Mouse (Mus musculus) inflammation-experienced regulatory T-cells, adult 6 months (primary cell): ENCODE results near the gene Tdrd12. TPM values are rescaled to one million over a fixed set of nuclear protein-coding genes. Genes with fewer than 3 reads are reported as not detected.
"Not testable (repeated sequence)": the region's sequence is repeated elsewhere in the genome, so short reads cannot be mapped to it uniquely, and the experiment has no call there.

Source experiments
- ATAC-seq: one replicate; pipeline ENCODE4 v1.8.0; 2017
- polyA plus RNA-seq, 3 experiments: library from polyadenylated mRNA; unstranded; fragments of 100-300 nt; shearing (Covaris generic); gene quantifications; one replicate each; pipeline ENCODE4 v1.2.1; 2017

The Tdrd12 gene
- not detected for polyA plus RNA-seq

GRCm38 (mm10) chr7:35537562-35537961 lies at the start of gene Tdrd12:
TSS of gene Tdrd12 (minus strand) at chr7:35537745.
- no peak for ATAC-seq

- ATAC-seq = no peak
Observed at GRCm38 (mm10) chr7:35586906-35587445, 49.4 kb upstream of the Tdrd12 start.

- ATAC-seq = peak; percentile 96
Observed at GRCm38 (mm10) chr7:35586055-35586905, 48.7 kb upstream of the Tdrd12 start, which contains the start of gene Ankrd27. TSS of gene Ankrd27 (plus strand) at chr7:35586244.

GRCm38 (mm10) chr7:35585191-35586054 lies 47.9 kb upstream of the Tdrd12 start, which contains the start of gene Rgs9bp:
TSS of gene Rgs9bp (minus strand) at chr7:35585582.
- ATAC-seq = peak; percentile 43

- ATAC-seq = no peak
Observed at GRCm38 (mm10) chr7:35584786-35585190, 47.2 kb upstream of the Tdrd12 start.

- no peak for ATAC-seq
Observed at GRCm38 (mm10) chr7:35584068-35584785, 46.7 kb upstream of the Tdrd12 start.

- no peak for ATAC-seq
Observed at GRCm38 (mm10) chr7:35583476-35584025, 46.0 kb upstream of the Tdrd12 start.

GRCm38 (mm10) chr7:35582719-35583118 lies 45.2 kb upstream of the Tdrd12 start:
- ATAC-seq = no peak

GRCm38 (mm10) chr7:35579849-35580248 lies 42.3 kb upstream of the Tdrd12 start:
- ATAC-seq = peak; percentile 73

- not testable (repeated sequence) for ATAC-seq
Observed at GRCm38 (mm10) chr7:35570883-35571282, 33.3 kb upstream of the Tdrd12 start.

- not testable (repeated sequence) for ATAC-seq
Observed at GRCm38 (mm10) chr7:35569724-35570123, 32.2 kb upstream of the Tdrd12 start.

- not testable (repeated sequence) for ATAC-seq
Observed at GRCm38 (mm10) chr7:35565965-35566364, 28.4 kb upstream of the Tdrd12 start.

- not testable (repeated sequence) for ATAC-seq
Observed at GRCm38 (mm10) chr7:35564872-35565271, 27.3 kb upstream of the Tdrd12 start.

- no peak for ATAC-seq
Observed at GRCm38 (mm10) chr7:35564067-35564865, 26.7 kb upstream of the Tdrd12 start.

GRCm38 (mm10) chr7:35563071-35563470 lies 25.5 kb upstream of the Tdrd12 start:
- ATAC-seq = no peak

- ATAC-seq = no peak
Observed at GRCm38 (mm10) chr7:35559838-35560237, 22.3 kb upstream of the Tdrd12 start.

GRCm38 (mm10) chr7:35558681-35559080 lies 21.1 kb upstream of the Tdrd12 start:
- no peak for ATAC-seq

GRCm38 (mm10) chr7:35557577-35557976 lies 20.0 kb upstream of the Tdrd12 start:
- ATAC-seq = no peak

- ATAC-seq = no peak
Observed at GRCm38 (mm10) chr7:35556905-35557304, 19.4 kb upstream of the Tdrd12 start.

- ATAC-seq = no peak
Observed at GRCm38 (mm10) chr7:35556205-35556603, 18.7 kb upstream of the Tdrd12 start, which contains the start of gene Nudt19. TSS of gene Nudt19 (minus strand) at chr7:35556304.
